Comparison of ENCODE assay signal across 9 mouse cellular contexts in the genomic region with DNA sequence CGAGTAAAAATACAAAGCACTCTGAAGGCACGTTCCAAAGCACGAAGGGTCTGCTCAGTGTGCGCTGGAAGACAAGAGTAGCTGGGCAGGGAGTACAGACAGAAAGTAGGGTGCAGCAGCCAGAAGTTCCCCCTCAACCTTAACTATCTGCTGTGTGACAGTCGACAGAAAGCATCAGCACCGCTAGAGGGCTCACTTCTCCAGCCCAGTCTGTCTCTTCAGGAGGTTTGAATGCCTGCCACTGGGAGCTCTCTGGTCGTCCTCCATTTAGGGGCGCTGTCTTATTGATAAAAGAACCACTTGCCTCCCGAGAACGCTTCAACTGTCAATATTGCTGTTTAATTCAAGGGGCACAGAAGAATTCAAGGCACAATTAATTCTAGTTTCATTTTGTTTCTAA. TPM values are rescaled to one million over a fixed set of nuclear protein-coding genes. Genes with fewer than 3 reads are reported as not detected.
DNase-seq lines count a peak whose midpoint lies in the region; ATAC-seq lines count a peak whose summit lies in the region.
"Had no signal": no experiment of that assay in that cellular context is flagged by ENCODE, and none has a peak within 500 bp of the region (broad histone marks: within the 10 kb centered on the region; RNA-seq: fewer than 3 reads in every experiment).

No protein-coding gene starts in this region.

- peak; percentile 91 for ATAC-seq in forebrain, embryonic 11.5 days (replicated peaks; ENCODE audit: low FRiP score)
- peak; percentile 81 for ATAC-seq in heart, embryonic 16.5 days (replicated peaks; ENCODE audit: extremely low read depth, insufficient read depth, low FRiP score)
- peak; percentile 73 for ATAC-seq in liver, embryonic 13.5 days (ENCODE audit: low read depth)
- ATAC-seq in stomach, embryonic 15.5 days (ENCODE audit: insufficient read depth, low FRiP score, low read depth): peak; percentile 65; the same call in 1 of the 2 replicates

- H3K9me3 ChIP-seq in forebrain, embryonic 11.5 days (ENCODE audit: control insufficient read depth, low read length): no peaks in the 10 kb centered on the region
- no peaks in the 10 kb centered on the region for H3K9me3 ChIP-seq in heart, embryonic 16.5 days (replicated peaks; ENCODE audit: control insufficient read depth, low read length)
- no peaks in the 10 kb centered on the region for H3K9me3 ChIP-seq in liver, embryonic 13.5 days (replicated peaks)
- no peaks in the 10 kb centered on the region for H3K9me3 ChIP-seq in stomach, embryonic 15.5 days

- DNase-seq in CD8-positive naive resting alpha-beta T cell, adult 2 months (ENCODE audit: low read depth in 2 of 2, low spot score in 2 of 2): peak; percentile 77 to 84
- DNase-seq in c-Kit-positive CD71-negative TER-119-negative erythroid progenitor cells, embryonic 14.5 days (ENCODE audit: low read depth): peak; percentile 80
- peak; percentile 85 for DNase-seq in forebrain, embryonic 11.5 days (ENCODE audit: low spot score)
- peak; percentile 88 to 93 for DNase-seq in kidney, postnatal 25 days
- peak; percentile 50 for DNase-seq in liver, embryonic 13.5 days
- peak; percentile 60 for DNase-seq in neural tube, embryonic 10.5 days (ENCODE audit: extremely low spot score, low spot score)

- H3K9ac ChIP-seq in forebrain, embryonic 11.5 days (ENCODE audit: low read length): no peak overlapping the region
- no peak overlapping the region for H3K9ac ChIP-seq in heart, embryonic 16.5 days (ENCODE audit: low read length)
- no peak overlapping the region for H3K9ac ChIP-seq in liver, embryonic 13.5 days
- H3K9ac ChIP-seq in stomach, embryonic 15.5 days: no peak overlapping the region

- 5% methylated on average over 10 of the region's 10 CpGs for WGBS in forebrain, embryonic 11.5 days
- 4% methylated on average over 10 of the region's 10 CpGs for WGBS in heart, embryonic 16.5 days
- 3% methylated on average over 10 of the region's 10 CpGs for WGBS in liver, embryonic 13.5 days (ENCODE audit: insufficient replicate concordance)
- WGBS in stomach, embryonic 15.5 days: 6% methylated on average over 10 of the region's 10 CpGs

- H3K27me3 ChIP-seq in forebrain, embryonic 11.5 days (ENCODE audit: control insufficient read depth, insufficient read depth, low read length): no peaks in the 10 kb centered on the region
- no peaks in the 10 kb centered on the region for H3K27me3 ChIP-seq in heart, embryonic 16.5 days (ENCODE audit: control insufficient read depth, insufficient read depth, low read length)
- no peaks in the 10 kb centered on the region for H3K27me3 ChIP-seq in liver, embryonic 13.5 days
- H3K27me3 ChIP-seq in stomach, embryonic 15.5 days (replicated peaks): no peaks in the 10 kb centered on the region

- H3K4me3 ChIP-seq in forebrain, embryonic 11.5 days (ENCODE audit: low read depth, low read length): no peak overlapping the region
- H3K4me3 ChIP-seq in heart, embryonic 16.5 days (ENCODE audit: low read length): peak overlapping the region; percentile 37
- peak overlapping the region; percentile 3; the same call in 1 of the 2 replicates for H3K4me3 ChIP-seq in liver, embryonic 13.5 days (replicated peaks)
- peak overlapping the region; percentile 7; the same call in 1 of the 2 replicates for H3K4me3 ChIP-seq in stomach, embryonic 15.5 days (replicated peaks)

- no peak overlapping the region for H3K27ac ChIP-seq in forebrain, embryonic 11.5 days (ENCODE audit: low read depth, low read length)
- H3K27ac ChIP-seq in heart, embryonic 16.5 days (ENCODE audit: low read length): no peak overlapping the region
- H3K27ac ChIP-seq in liver, embryonic 13.5 days: no peak overlapping the region
- no peak overlapping the region for H3K27ac ChIP-seq in stomach, embryonic 15.5 days

- peak overlapping the region; percentile 21; the same call in 1 of the 2 replicates for H3K4me2 ChIP-seq in forebrain, embryonic 11.5 days (ENCODE audit: low read depth, low read length, severe bottlenecking)
- H3K4me2 ChIP-seq in heart, embryonic 16.5 days (ENCODE audit: low read depth, low read length): peak overlapping the region; percentile 61
- peak overlapping the region; percentile 45 for H3K4me2 ChIP-seq in liver, embryonic 13.5 days
- peak overlapping the region; percentile 43 for H3K4me2 ChIP-seq in stomach, embryonic 15.5 days

- H3K4me1 ChIP-seq in forebrain, embryonic 11.5 days (replicated peaks; ENCODE audit: control insufficient read depth, insufficient read depth, low read length): no peaks in the 10 kb centered on the region
- peaks cover 4% of the 10 kb centered on the region for H3K4me1 ChIP-seq in heart, embryonic 16.5 days (ENCODE audit: control insufficient read depth, insufficient read depth, low read length)
- peaks cover 3% of the 10 kb centered on the region; the same call in 1 of the 2 replicates for H3K4me1 ChIP-seq in liver, embryonic 13.5 days (replicated peaks)
- H3K4me1 ChIP-seq in stomach, embryonic 15.5 days: no peaks in the 10 kb centered on the region

- H3K36me3 ChIP-seq in forebrain, embryonic 11.5 days (ENCODE audit: control insufficient read depth, insufficient read depth, low read length): no peaks in the 10 kb centered on the region
- H3K36me3 ChIP-seq in heart, embryonic 16.5 days (ENCODE audit: control insufficient read depth, insufficient read depth): no peaks in the 10 kb centered on the region
- H3K36me3 ChIP-seq in liver, embryonic 13.5 days: no peaks in the 10 kb centered on the region
- no peaks in the 10 kb centered on the region for H3K36me3 ChIP-seq in stomach, embryonic 15.5 days

RNA-seq across cellular contexts. Expression of a gene that starts 21.4 kb away (rescaled TPM):
- polyA plus RNA-seq in forebrain, embryonic 11.5 days (2014; fragmentation: Nextera tagmentation; extraction: Ambion mirVana): not detected in 2 replicates
- polyA plus RNA-seq in heart, embryonic 16.5 days (2015; fragmentation: Nextera tagmentation; extraction: Ambion mirVana): 8.6 and 21.2 TPM in 2 replicates
- polyA plus RNA-seq in liver, embryonic 13.5 days (2015; fragmentation: Nextera tagmentation; extraction: Ambion mirVana): not detected in 2 replicates
- 0.04 TPM in 1 of 2 replicates, not detected in the other for polyA plus RNA-seq in stomach, embryonic 15.5 days (2015; fragmentation: Nextera tagmentation; extraction: Ambion mirVana)

RNA-seq across cellular contexts. Expression of a gene that starts 37.9 kb away (rescaled TPM):
- polyA plus RNA-seq in forebrain, embryonic 11.5 days (2014; fragmentation: Nextera tagmentation; extraction: Ambion mirVana): not detected in 2 replicates
- polyA plus RNA-seq in heart, embryonic 16.5 days (2015; fragmentation: Nextera tagmentation; extraction: Ambion mirVana): not detected in 2 replicates
- not detected in 2 replicates for polyA plus RNA-seq in liver, embryonic 13.5 days (2015; fragmentation: Nextera tagmentation; extraction: Ambion mirVana)
- not detected in 2 replicates for polyA plus RNA-seq in stomach, embryonic 15.5 days (2015; fragmentation: Nextera tagmentation; extraction: Ambion mirVana)
- polyA plus RNA-seq: gonadal fat pad, adult 2 months had no signal

RNA-seq across cellular contexts. Expression of a gene that starts 41.1 kb away (rescaled TPM):
- 0.13 and 0.25 TPM in 2 replicates for polyA plus RNA-seq in forebrain, embryonic 11.5 days (2014; fragmentation: Nextera tagmentation; extraction: Ambion mirVana)
- 16.0 and 19.2 TPM in 2 replicates for polyA plus RNA-seq in heart, embryonic 16.5 days (2015; fragmentation: Nextera tagmentation; extraction: Ambion mirVana)
- polyA plus RNA-seq in liver, embryonic 13.5 days (2015; fragmentation: Nextera tagmentation; extraction: Ambion mirVana): 2.7 and 2.8 TPM in 2 replicates
- polyA plus RNA-seq in stomach, embryonic 15.5 days (2015; fragmentation: Nextera tagmentation; extraction: Ambion mirVana): 2.0 and 2.3 TPM in 2 replicates
